In genomic region chr13:41550246-41550900, GRCm38 (mm10) we compare ENCODE assay signal across 17 mouse cellular contexts. TPM values are rescaled to one million over a fixed set of nuclear protein-coding genes. Genes with fewer than 3 reads are reported as not detected.
DNase-seq lines count a peak whose midpoint lies in the region; ATAC-seq and TF ChIP-seq lines count a peak whose summit lies in the region.
"Had no signal": no experiment of that assay in that cellular context is flagged by ENCODE, and none has a peak within 500 bp of the region (broad histone marks: within the 10 kb centered on the region; RNA-seq: fewer than 3 reads in every experiment).

No protein-coding gene starts in this region.

- H3K4me2 ChIP-seq in lung, embryonic 14.5 days = peak overlapping the region; percentile 35; the same call in 1 of the 2 replicates
- no peak overlapping the region for H3K4me2 ChIP-seq in intestine, embryonic 15.5 days (replicated peaks)
- H3K4me2 ChIP-seq in lung, postnatal 0 days (replicated peaks; ENCODE audit: low read depth, low read length) = no peak overlapping the region
- H3K4me2 ChIP-seq: embryonic facial prominence, embryonic 12.5 days; hindbrain, embryonic 13.5 days had no signal

- no peak overlapping the region for H3K4me3 ChIP-seq in heart, embryonic 10.5 days
- H3K4me3 ChIP-seq in lung, embryonic 14.5 days (ENCODE audit: low read depth, low read length) = no peak overlapping the region
- H3K4me3 ChIP-seq in intestine, embryonic 15.5 days (replicated peaks) = no peak overlapping the region
- H3K4me3 ChIP-seq in lung, postnatal 0 days (ENCODE audit: low read depth, low read length) = no peak overlapping the region
- H3K4me3 ChIP-seq: embryonic facial prominence, embryonic 12.5 days; hindbrain, embryonic 13.5 days had no signal

- H3K4me1 ChIP-seq in heart, embryonic 10.5 days = no peaks in the 10 kb centered on the region
- H3K4me1 ChIP-seq in lung, embryonic 14.5 days (ENCODE audit: insufficient read depth) = peaks cover 14% of the 10 kb centered on the region; the same call in 1 of the 2 replicates
- H3K4me1 ChIP-seq in intestine, embryonic 15.5 days (replicated peaks) = peaks cover 6% of the 10 kb centered on the region; the same call in 1 of the 2 replicates
- peaks cover 20% of the 10 kb centered on the region; the same call in 1 of the 2 replicates for H3K4me1 ChIP-seq in lung, postnatal 0 days (ENCODE audit: insufficient read depth, low read depth, low read length)
- H3K4me1 ChIP-seq: embryonic facial prominence, embryonic 12.5 days; hindbrain, embryonic 13.5 days had no signal

- H3K27ac ChIP-seq in heart, embryonic 10.5 days = no peak overlapping the region
- H3K27ac ChIP-seq in lung, embryonic 14.5 days (ENCODE audit: low read depth) = peak overlapping the region; percentile 81
- no peak overlapping the region for H3K27ac ChIP-seq in intestine, embryonic 15.5 days
- 0 out of 2 replicates have a peak overlapping the region, but pooled peaks have one; percentile 21 for H3K27ac ChIP-seq in lung, postnatal 0 days (ENCODE audit: low read length)
- H3K27ac ChIP-seq: embryonic facial prominence, embryonic 12.5 days; hindbrain, embryonic 13.5 days had no signal

- no peak for TF ChIP-seq EP300 in lung, postnatal 0 days (IDR thresholded peaks at IDR 0.05)

- no peak overlapping the region for H3K9ac ChIP-seq in lung, embryonic 14.5 days
- no peak overlapping the region for H3K9ac ChIP-seq in intestine, embryonic 15.5 days
- no peak overlapping the region for H3K9ac ChIP-seq in lung, postnatal 0 days (replicated peaks; ENCODE audit: low read depth)
- H3K9ac ChIP-seq: embryonic facial prominence, embryonic 12.5 days; forebrain, postnatal 0 days; hindbrain, embryonic 13.5 days had no signal

- WGBS in heart, embryonic 10.5 days = 70% methylated on average over 8 of the region's 8 CpGs
- 34% methylated on average over 8 of the region's 8 CpGs for WGBS in lung, embryonic 14.5 days
- WGBS in intestine, embryonic 15.5 days = 54% methylated on average over 8 of the region's 8 CpGs
- WGBS in lung, postnatal 0 days = 34% methylated on average over 8 of the region's 8 CpGs

- TF ChIP-seq CTCF in lung, embryonic 14.5 days (IDR thresholded peaks at IDR 0.05; ENCODE audit: low read depth) = no peak
- TF ChIP-seq CTCF in lung, postnatal 0 days (IDR thresholded peaks at IDR 0.05) = no peak

- H3K36me3 ChIP-seq in heart, embryonic 10.5 days = no peaks in the 10 kb centered on the region
- H3K36me3 ChIP-seq in lung, embryonic 14.5 days (ENCODE audit: insufficient read depth) = no peaks in the 10 kb centered on the region
- no peaks in the 10 kb centered on the region for H3K36me3 ChIP-seq in intestine, embryonic 15.5 days
- no peaks in the 10 kb centered on the region for H3K36me3 ChIP-seq in lung, postnatal 0 days (ENCODE audit: insufficient read depth, low read length)
- H3K36me3 ChIP-seq: embryonic facial prominence, embryonic 12.5 days; hindbrain, embryonic 13.5 days had no signal

- no peaks in the 10 kb centered on the region for H3K9me3 ChIP-seq in heart, embryonic 10.5 days
- H3K9me3 ChIP-seq in lung, embryonic 14.5 days (ENCODE audit: low read depth, low read length) = no peaks in the 10 kb centered on the region
- H3K9me3 ChIP-seq in intestine, embryonic 15.5 days = no peaks in the 10 kb centered on the region
- no peaks in the 10 kb centered on the region for H3K9me3 ChIP-seq in lung, postnatal 0 days (ENCODE audit: low read length)
- H3K9me3 ChIP-seq: embryonic facial prominence, embryonic 12.5 days; hindbrain, embryonic 13.5 days had no signal

- peak; percentile 9 to 33 for DNase-seq in heart, adult 18-20 months
- no peak for DNase-seq in heart, embryonic 10.5 days (ENCODE audit: low spot score)
- peak; percentile 39 for DNase-seq in lung, embryonic 14.5 days
- no peak for DNase-seq in lung, postnatal 14 days
- peak; percentile 39 for DNase-seq in lung, postnatal 0 days (ENCODE audit: low spot score)
- DNase-seq in adrenal gland, postnatal 10 days = no peak
- DNase-seq: adrenal gland, postnatal 14 days; cerebellum, adult 11-12 months; cerebellum, adult 9-10 months; cerebellum, postnatal 25 days; forebrain, postnatal 0 days; gastrocnemius, postnatal 14 days; heart, postnatal 14 days had no signal

- no peak for ATAC-seq in lung, embryonic 14.5 days (ENCODE audit: insufficient read depth)
- peak; percentile 41; the same call in 1 of the 2 replicates for ATAC-seq in intestine, embryonic 15.5 days
- no peak for ATAC-seq in lung, postnatal 0 days
- no peak for ATAC-seq in megakaryocyte progenitor cell, adult 5-6 weeks (replicated peaks; ENCODE audit: poor library complexity)
- ATAC-seq: forebrain, postnatal 0 days had no signal

- no peaks in the 10 kb centered on the region for H3K27me3 ChIP-seq in heart, embryonic 10.5 days (ENCODE audit: insufficient read depth, poor library complexity, severe bottlenecking)
- no peaks in the 10 kb centered on the region for H3K27me3 ChIP-seq in lung, embryonic 14.5 days (ENCODE audit: insufficient read depth, low read length)
- H3K27me3 ChIP-seq in intestine, embryonic 15.5 days (replicated peaks) = no peaks in the 10 kb centered on the region
- H3K27me3 ChIP-seq in lung, postnatal 0 days (replicated peaks; ENCODE audit: insufficient read depth, low read length) = no peaks in the 10 kb centered on the region
- H3K27me3 ChIP-seq: embryonic facial prominence, embryonic 12.5 days; hindbrain, embryonic 13.5 days had no signal

RNA-seq across cellular contexts. Expression of gene Tmem170b, which starts 55.3 kb away (rescaled TPM):
- 10 to 100 TPM; 23.1 to 24.9 TPM for total RNA-seq in heart, adult 18-20 months (2021)
- polyA plus RNA-seq in heart, embryonic 10.5 days (2016; fragmentation: Nextera tagmentation; extraction: Ambion mirVana) = 11.5 and 15.5 TPM in 2 replicates
- 13.8 and 14.1 TPM in 2 replicates for polyA plus RNA-seq in lung, embryonic 14.5 days (2014; fragmentation: Nextera tagmentation; extraction: Ambion mirVana)
- 11.0 and 11.2 TPM in 2 replicates for polyA plus RNA-seq in intestine, embryonic 15.5 days (2015; fragmentation: Nextera tagmentation; extraction: Ambion mirVana)
- 11.6 and 12.1 TPM in 2 replicates for polyA plus RNA-seq in lung, postnatal 0 days (2015; fragmentation: Nextera tagmentation; extraction: Ambion mirVana)
- 10 to 100 TPM; 23.6 TPM for total RNA-seq in adrenal gland, postnatal 10 days (2021)
- 27.3 and 31.5 TPM in 2 replicates for total RNA-seq in megakaryocyte progenitor cell, adult 5-6 weeks (2015)
- 18.9 and 22.4 TPM in 2 replicates for total RNA-seq in megakaryocyte progenitor cell, adult 5-6 weeks (2017)

Comparison
In these comparisons a context has a peak if more than half of its experiments do, and no peak if none do; other contexts are left out.
1. DNase-seq: peak in heart, adult 18-20 months (2 of 2), lung, embryonic 14.5 days (single experiment) and lung, postnatal 0 days (single experiment); none in heart, embryonic 10.5 days (single experiment), lung, postnatal 14 days (single experiment) and adrenal gland, postnatal 10 days (single experiment).
2. H3K27ac ChIP-seq: peak in lung, embryonic 14.5 days (single experiment) and lung, postnatal 0 days (single experiment); none in heart, embryonic 10.5 days (single experiment) and intestine, embryonic 15.5 days (single experiment).